In the genomic region with DNA sequence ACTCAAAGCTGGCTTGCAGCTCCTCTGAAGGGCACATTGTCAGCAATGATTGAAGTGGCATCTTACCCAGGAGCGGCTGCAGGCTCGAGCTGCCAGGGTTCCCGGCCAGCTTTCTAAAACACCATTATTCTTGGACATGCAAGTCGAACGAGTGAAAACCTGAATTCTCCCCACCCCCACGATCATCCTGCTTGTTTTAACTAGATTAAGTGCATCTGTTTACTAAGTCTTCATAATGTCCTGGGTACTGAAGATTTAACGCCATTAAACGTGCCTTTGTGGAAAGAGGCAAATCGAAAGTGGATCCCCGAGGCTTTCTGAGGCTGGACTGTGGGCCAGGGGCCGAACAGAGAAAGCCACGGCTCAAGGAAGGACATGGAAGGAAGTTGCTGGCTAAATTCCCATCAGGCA, we compare ENCODE assay signal across 8 mouse cellular contexts.
DNase-seq lines count a peak whose midpoint lies in the region; ATAC-seq and TF ChIP-seq lines count a peak whose summit lies in the region.

No protein-coding gene starts in this region.

- TF ChIP-seq CTCF in heart, postnatal 0 days (IDR thresholded peaks at IDR 0.05; ENCODE audit: low read depth): no peak

- peak overlapping the region; percentile 9; the same call in 1 of the 2 replicates for H3K4me3 ChIP-seq in forebrain, embryonic 13.5 days
- no peak overlapping the region for H3K4me3 ChIP-seq in forebrain, embryonic 10.5 days
- H3K4me3 ChIP-seq in heart, postnatal 0 days (ENCODE audit: low read depth, low read length): peak overlapping the region; percentile 23
- peak overlapping the region; percentile 95 for H3K4me3 ChIP-seq in myocyte

- H3K4me1 ChIP-seq in forebrain, embryonic 13.5 days: peaks cover 35% of the 10 kb centered on the region
- H3K4me1 ChIP-seq in forebrain, embryonic 10.5 days: peaks cover 21% of the 10 kb centered on the region
- peaks cover 18% of the 10 kb centered on the region for H3K4me1 ChIP-seq in heart, postnatal 0 days (ENCODE audit: control insufficient read depth, insufficient read depth)

- TF ChIP-seq EP300 in heart, postnatal 0 days (IDR thresholded peaks at IDR 0.05; ENCODE audit: low read depth): no peak

- no peaks in the 10 kb centered on the region for H3K36me3 ChIP-seq in forebrain, embryonic 13.5 days (ENCODE audit: poor library complexity, severe bottlenecking)
- no peaks in the 10 kb centered on the region for H3K36me3 ChIP-seq in forebrain, embryonic 10.5 days (replicated peaks)
- H3K36me3 ChIP-seq in heart, postnatal 0 days (replicated peaks; ENCODE audit: control insufficient read depth, insufficient read depth, low read length): 0 out of 2 replicates have a peak, but pooled peaks cover 2% of the 10 kb centered on the region
- H3K36me3 ChIP-seq in myocyte (ENCODE audit: control insufficient read depth, insufficient read depth): peaks cover 3% of the 10 kb centered on the region

- H3K79me2 ChIP-seq in myocyte (ENCODE audit: control insufficient read depth, insufficient read depth): peaks cover 80% of the 10 kb centered on the region

- ATAC-seq in forebrain, embryonic 13.5 days: no peak
- no peak for ATAC-seq in heart, postnatal 0 days (ENCODE audit: insufficient read depth, low read depth)

- H3K4me2 ChIP-seq in forebrain, embryonic 13.5 days: peak overlapping the region; percentile 45
- peak overlapping the region; percentile 45 for H3K4me2 ChIP-seq in heart, postnatal 0 days (ENCODE audit: low read depth, low read length)
- peak overlapping the region; percentile 97 for H3K4me2 ChIP-seq in myocyte (ENCODE audit: low read depth)

- peak overlapping the region; percentile 47 for H3K9ac ChIP-seq in forebrain, embryonic 13.5 days
- H3K9ac ChIP-seq in heart, postnatal 0 days (replicated peaks; ENCODE audit: low read depth, low read length): peak overlapping the region; percentile 3; the same call in 1 of the 2 replicates

- peak; percentile 39 for TF ChIP-seq POLR2A in myocyte (IDR thresholded peaks at IDR 0.05; ENCODE audit: insufficient read length, low read depth)

- H3K27me3 ChIP-seq in forebrain, embryonic 13.5 days: peaks cover 49% of the 10 kb centered on the region
- peaks cover 100% of the 10 kb centered on the region for H3K27me3 ChIP-seq in forebrain, embryonic 10.5 days (ENCODE audit: poor library complexity, severe bottlenecking)
- no peaks in the 10 kb centered on the region for H3K27me3 ChIP-seq in heart, postnatal 0 days (ENCODE audit: control insufficient read depth, insufficient read depth, low read length)
- H3K27me3 ChIP-seq in myocyte (ENCODE audit: control insufficient read depth, insufficient read depth, insufficient read length): no peaks in the 10 kb centered on the region

- DNase-seq in forebrain, embryonic 10.5 days (ENCODE audit: extremely low spot score, low spot score): no peak
- peak; percentile 40 for DNase-seq in right cerebral cortex, postnatal 4 days
- DNase-seq in right cerebral cortex, postnatal 36 days (ENCODE audit: low spot score in 2 of 2): no peak
- DNase-seq in heart, postnatal 0 days (ENCODE audit: low spot score): no peak
- DNase-seq in frontal cortex, adult 2 months (ENCODE audit: extremely low spot score in 1 of 2, low spot score in 1 of 2): no peak
- DNase-seq in frontal cortex, postnatal 25 days (ENCODE audit: low spot score in 2 of 2): no peak

- H3K9me3 ChIP-seq in forebrain, embryonic 13.5 days (replicated peaks): no peaks in the 10 kb centered on the region
- H3K9me3 ChIP-seq in forebrain, embryonic 10.5 days: no peaks in the 10 kb centered on the region
- no peaks in the 10 kb centered on the region for H3K9me3 ChIP-seq in heart, postnatal 0 days (replicated peaks; ENCODE audit: control insufficient read depth, low read length)

- H3ac ChIP-seq in myocyte (ENCODE audit: control insufficient read depth, insufficient read length): peak overlapping the region; percentile 29

- WGBS in forebrain, embryonic 13.5 days: 27% methylated on average over 12 of the region's 12 CpGs
- 48% methylated on average over 12 of the region's 12 CpGs for WGBS in forebrain, embryonic 10.5 days
- 58% methylated on average over 12 of the region's 12 CpGs for WGBS in heart, postnatal 0 days

- peak overlapping the region; percentile 59 for H3K27ac ChIP-seq in forebrain, embryonic 13.5 days
- no peak overlapping the region for H3K27ac ChIP-seq in forebrain, embryonic 10.5 days
- peak overlapping the region; percentile 51 for H3K27ac ChIP-seq in heart, postnatal 0 days (ENCODE audit: low read depth)

TF ChIP-seq in myocyte, 11 proteins besides CTCF, POLR2A, EP300 and RAD21:
- TF ChIP-seq REST (IDR thresholded peaks at IDR 0.05; ENCODE audit: insufficient read depth, insufficient read length) (no peak), POLR2AphosphoS2 (IDR thresholded peaks at IDR 0.05; ENCODE audit: insufficient read length, low read depth) (peak; percentile 15)
TF ChIP-seq in myocyte: peak in this region for 1.

Comparison
In these comparisons a context has a peak if more than half of its experiments do, and no peak if none do; other contexts are left out.
1. H3K4me2 ChIP-seq: peak in every context shown above with its lines; median percentile 97 in myocyte; 45 in forebrain, embryonic 13.5 days; 45 in heart, postnatal 0 days.